7 mouse cellular contexts compared by ENCODE assay signal in genomic region chr4:43563601-43563875, GRCm38 (mm10). TPM values are rescaled to one million over a fixed set of nuclear protein-coding genes. Genes with fewer than 3 reads are reported as not detected.
A peak's percentile ranks its signal among the peaks of the same experiment; 100 is the strongest.
DNase-seq lines count a peak whose midpoint lies in the region; ATAC-seq and TF ChIP-seq lines count a peak whose summit lies in the region.

No protein-coding gene starts in this region.

- no peak for TF ChIP-seq CTCF in lung, postnatal 0 days (IDR thresholded peaks at IDR 0.05)

- no peak for DNase-seq in lung, postnatal 0 days (ENCODE audit: low spot score)
- DNase-seq in lung, adult 18-20 months, result no peak
- no peak for DNase-seq in liver, embryonic 11.5 days (ENCODE audit: low spot score)
- no peak for DNase-seq in cerebellum, postnatal 36 days
- DNase-seq in frontal cortex, adult 2 months (ENCODE audit: extremely low spot score in 1 of 2, low spot score in 1 of 2), result no peak

- peak overlapping the region; percentile 67 for H3K4me2 ChIP-seq in lung, postnatal 0 days (replicated peaks; ENCODE audit: low read depth, low read length)
- peak overlapping the region; percentile 80 for H3K4me2 ChIP-seq in forebrain, embryonic 13.5 days
- peak overlapping the region; percentile 97 for H3K4me2 ChIP-seq in liver, embryonic 11.5 days
- peak overlapping the region; percentile 88 for H3K4me2 ChIP-seq in stomach, embryonic 16.5 days (ENCODE audit: low read depth, low read length)

- H3K36me3 ChIP-seq in lung, postnatal 0 days (ENCODE audit: insufficient read depth, low read length), result peaks cover 40% of the 10 kb centered on the region
- H3K36me3 ChIP-seq in forebrain, embryonic 13.5 days (ENCODE audit: poor library complexity, severe bottlenecking), result peaks cover 47% of the 10 kb centered on the region
- peaks cover 33% of the 10 kb centered on the region for H3K36me3 ChIP-seq in liver, embryonic 11.5 days (ENCODE audit: control insufficient read depth, insufficient read depth, low read length)
- peaks cover 31% of the 10 kb centered on the region for H3K36me3 ChIP-seq in stomach, embryonic 16.5 days (ENCODE audit: control insufficient read depth, insufficient read depth, low read length)

- peak overlapping the region; percentile 93 for H3K9ac ChIP-seq in lung, postnatal 0 days (replicated peaks; ENCODE audit: low read depth)
- peak overlapping the region; percentile 95; the same call in 1 of the 2 replicates for H3K9ac ChIP-seq in forebrain, embryonic 13.5 days
- peak overlapping the region; percentile 91 for H3K9ac ChIP-seq in liver, embryonic 11.5 days (ENCODE audit: low read depth, low read length)
- H3K9ac ChIP-seq in stomach, embryonic 16.5 days (ENCODE audit: low read length), result peak overlapping the region; percentile 98

- H3K4me1 ChIP-seq in lung, postnatal 0 days (ENCODE audit: insufficient read depth, low read depth, low read length), result peaks cover 27% of the 10 kb centered on the region
- H3K4me1 ChIP-seq in forebrain, embryonic 13.5 days, result peaks cover 43% of the 10 kb centered on the region
- peaks cover 36% of the 10 kb centered on the region for H3K4me1 ChIP-seq in liver, embryonic 11.5 days (replicated peaks; ENCODE audit: control insufficient read depth, insufficient read depth, low read length)
- H3K4me1 ChIP-seq in stomach, embryonic 16.5 days (ENCODE audit: control insufficient read depth, insufficient read depth, low read length), result peaks cover 38% of the 10 kb centered on the region

- ATAC-seq in lung, postnatal 0 days, result no peak
- ATAC-seq in forebrain, embryonic 13.5 days, result no peak
- no peak for ATAC-seq in liver, embryonic 11.5 days (replicated peaks; ENCODE audit: low FRiP score)
- ATAC-seq in stomach, embryonic 16.5 days (ENCODE audit: insufficient read depth, low FRiP score), result no peak

- peak overlapping the region; percentile 80 for H3K4me3 ChIP-seq in lung, postnatal 0 days (ENCODE audit: low read depth, low read length)
- peak overlapping the region; percentile 90 for H3K4me3 ChIP-seq in forebrain, embryonic 13.5 days
- H3K4me3 ChIP-seq in liver, embryonic 11.5 days (ENCODE audit: low read depth, low read length), result peak overlapping the region; percentile 82
- H3K4me3 ChIP-seq in stomach, embryonic 16.5 days (replicated peaks; ENCODE audit: low read length), result peak overlapping the region; percentile 93

- TF ChIP-seq EP300 in lung, postnatal 0 days (IDR thresholded peaks at IDR 0.05), result no peak

- 59% methylated on average over 4 of the region's 4 CpGs for WGBS in lung, postnatal 0 days
- 85% methylated on average over 4 of the region's 4 CpGs for WGBS in forebrain, embryonic 13.5 days
- 48% methylated on average over 4 of the region's 4 CpGs for WGBS in liver, embryonic 11.5 days
- 71% methylated on average over 4 of the region's 4 CpGs for WGBS in stomach, embryonic 16.5 days

- H3K27me3 ChIP-seq in lung, postnatal 0 days (replicated peaks; ENCODE audit: insufficient read depth, low read length), result no peaks in the 10 kb centered on the region
- no peaks in the 10 kb centered on the region for H3K27me3 ChIP-seq in forebrain, embryonic 13.5 days
- no peaks in the 10 kb centered on the region for H3K27me3 ChIP-seq in liver, embryonic 11.5 days (replicated peaks; ENCODE audit: control insufficient read depth, insufficient read depth, low read length)
- H3K27me3 ChIP-seq in stomach, embryonic 16.5 days (ENCODE audit: control insufficient read depth, insufficient read depth, low read length), result no peaks in the 10 kb centered on the region

- H3K9me3 ChIP-seq in lung, postnatal 0 days (ENCODE audit: low read length), result no peaks in the 10 kb centered on the region
- H3K9me3 ChIP-seq in forebrain, embryonic 13.5 days (replicated peaks), result no peaks in the 10 kb centered on the region
- no peaks in the 10 kb centered on the region for H3K9me3 ChIP-seq in liver, embryonic 11.5 days (ENCODE audit: control insufficient read depth, low read length)
- H3K9me3 ChIP-seq in stomach, embryonic 16.5 days (replicated peaks; ENCODE audit: control insufficient read depth, low read length), result no peaks in the 10 kb centered on the region

- H3K27ac ChIP-seq in lung, postnatal 0 days (ENCODE audit: low read length), result peak overlapping the region; percentile 99; the same call in 1 of the 2 replicates
- no peak overlapping the region for H3K27ac ChIP-seq in forebrain, embryonic 13.5 days
- H3K27ac ChIP-seq in liver, embryonic 11.5 days (ENCODE audit: low read depth, low read length), result peak overlapping the region; percentile 99; the same call in 1 of the 2 replicates
- peak overlapping the region; percentile 100; the same call in 1 of the 2 replicates for H3K27ac ChIP-seq in stomach, embryonic 16.5 days (ENCODE audit: low read length)

RNA-seq across cellular contexts. Expression of gene Tln1, which starts 1.0 kb away (rescaled TPM):
- polyA plus RNA-seq in lung, postnatal 0 days (2015; fragmentation: Nextera tagmentation; extraction: Ambion mirVana), result 75.6 and 104 TPM in 2 replicates
- 48.0 and 54.7 TPM in 2 replicates for polyA plus RNA-seq in forebrain, embryonic 13.5 days (2015; fragmentation: Nextera tagmentation; extraction: Ambion mirVana)
- 66.4 and 68.4 TPM in 2 replicates for polyA plus RNA-seq in liver, embryonic 11.5 days (2014; fragmentation: Nextera tagmentation; extraction: Ambion mirVana)
- 62.6 and 64.8 TPM in 2 replicates for polyA plus RNA-seq in stomach, embryonic 16.5 days (2015; fragmentation: Nextera tagmentation; extraction: Ambion mirVana)
- polyA plus RNA-seq in frontal cortex, adult 2 months (2012; rRNA removed), result 42.4 and 43.2 TPM in 2 replicates

RNA-seq across cellular contexts. Expression of gene Creb3, which starts 1.4 kb away (rescaled TPM):
- polyA plus RNA-seq in lung, postnatal 0 days (2015; fragmentation: Nextera tagmentation; extraction: Ambion mirVana), result 115 and 126 TPM in 2 replicates
- 61.8 and 65.1 TPM in 2 replicates for polyA plus RNA-seq in forebrain, embryonic 13.5 days (2015; fragmentation: Nextera tagmentation; extraction: Ambion mirVana)
- 29.6 and 31.3 TPM in 2 replicates for polyA plus RNA-seq in liver, embryonic 11.5 days (2014; fragmentation: Nextera tagmentation; extraction: Ambion mirVana)
- 71.4 and 84.7 TPM in 2 replicates for polyA plus RNA-seq in stomach, embryonic 16.5 days (2015; fragmentation: Nextera tagmentation; extraction: Ambion mirVana)
- polyA plus RNA-seq in frontal cortex, adult 2 months (2012; rRNA removed), result 59.9 and 78.4 TPM in 2 replicates

RNA-seq across cellular contexts. Expression of gene Rgp1, which starts 15.0 kb away (rescaled TPM):
- polyA plus RNA-seq in lung, postnatal 0 days (2015; fragmentation: Nextera tagmentation; extraction: Ambion mirVana), result 13.7 and 15.7 TPM in 2 replicates
- 27.5 and 27.9 TPM in 2 replicates for polyA plus RNA-seq in forebrain, embryonic 13.5 days (2015; fragmentation: Nextera tagmentation; extraction: Ambion mirVana)
- 18.4 and 22.9 TPM in 2 replicates for polyA plus RNA-seq in liver, embryonic 11.5 days (2014; fragmentation: Nextera tagmentation; extraction: Ambion mirVana)
- 25.9 and 37.2 TPM in 2 replicates for polyA plus RNA-seq in stomach, embryonic 16.5 days (2015; fragmentation: Nextera tagmentation; extraction: Ambion mirVana)
- polyA plus RNA-seq in frontal cortex, adult 2 months (2012; rRNA removed), result 35.5 and 39.6 TPM in 2 replicates

RNA-seq across cellular contexts. Expression of gene Gba2, which starts 15.1 kb away (rescaled TPM):
- 12.7 and 14.4 TPM in 2 replicates for polyA plus RNA-seq in lung, postnatal 0 days (2015; fragmentation: Nextera tagmentation; extraction: Ambion mirVana)
- polyA plus RNA-seq in forebrain, embryonic 13.5 days (2015; fragmentation: Nextera tagmentation; extraction: Ambion mirVana), result 44.5 and 47.4 TPM in 2 replicates
- polyA plus RNA-seq in liver, embryonic 11.5 days (2014; fragmentation: Nextera tagmentation; extraction: Ambion mirVana), result 18.8 and 20.3 TPM in 2 replicates
- polyA plus RNA-seq in stomach, embryonic 16.5 days (2015; fragmentation: Nextera tagmentation; extraction: Ambion mirVana), result 14.2 and 15.6 TPM in 2 replicates
- 85.8 and 91.4 TPM in 2 replicates for polyA plus RNA-seq in frontal cortex, adult 2 months (2012; rRNA removed)

RNA-seq across cellular contexts. Expression of gene Msmp, which starts 20.8 kb away (rescaled TPM):
- 0.87 TPM in 1 of 2 replicates, not detected in the other for polyA plus RNA-seq in lung, postnatal 0 days (2015; fragmentation: Nextera tagmentation; extraction: Ambion mirVana)
- polyA plus RNA-seq in forebrain, embryonic 13.5 days (2015; fragmentation: Nextera tagmentation; extraction: Ambion mirVana), result 0.65 and 1.8 TPM in 2 replicates
- 0.75 and 2.2 TPM in 2 replicates for polyA plus RNA-seq in liver, embryonic 11.5 days (2014; fragmentation: Nextera tagmentation; extraction: Ambion mirVana)
- 0.48 and 0.95 TPM in 2 replicates for polyA plus RNA-seq in stomach, embryonic 16.5 days (2015; fragmentation: Nextera tagmentation; extraction: Ambion mirVana)
- not detected in 2 replicates for polyA plus RNA-seq in frontal cortex, adult 2 months (2012; rRNA removed)
